Mouse (Mus musculus) testis, adult 10 weeks (tissue): Measurements from ENCODE around the gene Tmprss2. TPM values are rescaled to one million over a fixed set of nuclear protein-coding genes. Genes with fewer than 3 reads are reported as not detected.

Source experiments
- polyA plus RNA-seq: library from polyadenylated mRNA; stranded (reverse); fragments of 350-450 nt; fragmentation: Illumina TruSeq; extraction: RNeasy Lipid Tissue Mini Kit (QIAGEN cat#74804); gene quantifications from one replicate; pipeline ENCODE4 v1.2.3, GENCODE M21; 2014; ENCODE audit warnings: low read depth, low replicate concordance

Tmprss2 gene
- polyA plus RNA-seq, result 0.34 TPM

GRCm38 (mm10) chr16:97610939-97611338 lies at the start of gene Tmprss2:
TSS of gene Tmprss2 (minus strand) at chr16:97611195.

Other genes starting within 250 kb of the Tmprss2 start
- 3.4 TPM for gene Mx1, start 148.3 kb downstream of the Tmprss2 start, polyA plus RNA-seq
- 63.6 TPM for gene Fam3b, start 96.4 kb downstream of the Tmprss2 start, polyA plus RNA-seq
- 1.0 TPM for gene Ripk4, start 152.6 kb upstream of the Tmprss2 start, polyA plus RNA-seq
- 1.4 TPM for gene Prdm15, start 240.7 kb upstream of the Tmprss2 start, polyA plus RNA-seq